Mouse (Mus musculus) urinary bladder, adult 18-20 months (tissue): ENCODE measurements around the gene Dnah17.

ENCODE experiments used
- DNase-seq, 2 experiments: peaks; one replicate each; pipeline ENCODE4 v3.0.0; 2022; ENCODE audit warnings: low spot score in 2 of 2, mixed read lengths in 2 of 2

Dnah17 gene

DNA sequence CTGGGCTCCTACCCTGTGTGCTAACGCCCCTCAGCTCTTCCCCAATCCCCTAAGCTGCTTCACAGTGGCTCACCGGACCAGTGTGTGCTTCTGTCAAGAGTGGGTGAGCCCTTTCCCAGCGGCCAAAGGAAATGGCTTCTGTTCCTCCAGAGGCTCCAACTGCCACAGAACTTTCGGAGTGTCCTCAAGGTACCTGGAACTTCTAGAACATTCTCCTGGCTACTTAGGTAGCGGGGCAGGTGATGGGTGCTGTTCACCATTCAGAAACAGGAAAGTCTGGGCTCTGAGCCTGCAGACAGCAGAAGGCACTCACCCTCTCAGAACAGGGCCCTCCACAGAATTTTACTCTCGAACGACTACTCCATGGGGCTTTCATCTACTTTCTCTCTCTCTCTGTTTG is at the start of gene Dnah17:
Gene Dnah17, minus strand, starts transcription at position 101 of the 400 bp plus-strand sequence.
- DNase-seq, result no peak

DNA sequence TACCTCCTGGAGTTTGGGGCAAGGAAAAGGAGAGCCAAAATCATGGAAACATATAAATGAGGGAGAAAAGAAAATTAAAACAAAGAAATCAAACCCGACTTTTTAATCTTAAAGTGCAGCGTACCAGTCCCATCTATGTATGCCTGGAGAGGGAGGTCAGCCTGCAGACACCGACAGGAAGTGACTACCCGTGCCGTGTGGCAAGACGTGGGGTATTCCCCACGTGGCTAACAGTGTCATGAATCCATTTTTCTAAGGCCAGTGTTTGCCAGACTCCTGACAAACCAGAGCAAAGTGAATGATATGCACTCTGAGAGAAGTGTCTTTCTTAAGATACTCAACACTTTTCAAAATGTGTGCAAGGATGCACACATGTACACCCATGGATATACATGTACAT is 49.8 kb upstream of the Dnah17 start:
- DNase-seq, result no peak

DNA sequence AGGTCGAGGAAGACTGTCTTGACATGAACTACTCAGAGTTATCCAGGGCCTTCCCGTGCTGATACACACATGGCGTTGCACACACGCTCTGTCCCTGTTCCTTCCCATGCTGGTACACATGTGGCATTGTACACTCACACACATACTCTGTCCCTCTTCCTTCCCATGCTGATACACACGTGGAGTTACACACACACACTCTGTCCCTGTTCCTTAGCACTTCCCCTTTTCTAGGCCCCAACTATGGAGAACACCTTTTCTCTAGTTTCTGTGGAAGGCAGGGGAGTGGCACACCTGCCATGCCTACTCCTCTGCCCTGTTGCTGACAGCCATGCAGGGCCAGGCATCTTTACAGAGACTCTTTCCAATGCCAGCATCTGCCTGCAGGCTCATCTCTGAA is 47.8 kb upstream of the Dnah17 start:
- no peak for DNase-seq

DNA sequence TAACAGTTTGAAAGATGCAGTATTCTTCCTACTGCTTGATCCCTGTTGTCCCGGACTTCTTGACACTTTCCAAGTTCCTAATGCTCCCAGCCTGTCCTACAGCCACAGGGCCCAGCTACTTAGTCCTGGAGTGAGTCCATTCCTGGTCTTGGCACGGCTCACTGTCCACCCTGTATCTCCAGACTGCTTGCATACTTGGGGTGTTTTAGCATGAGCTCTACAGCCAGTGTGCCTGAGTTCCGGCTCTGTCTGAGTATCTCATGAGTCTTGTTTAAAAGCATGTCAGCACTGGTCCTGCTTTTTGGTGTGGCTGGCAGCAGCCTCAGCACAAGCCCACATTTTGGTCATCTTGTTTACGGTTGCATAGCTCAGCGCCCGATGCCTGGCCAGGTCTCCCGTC is 44.3 kb upstream of the Dnah17 start:
- DNase-seq, result peak in 1 of 2 experiments; percentile 27

DNA sequence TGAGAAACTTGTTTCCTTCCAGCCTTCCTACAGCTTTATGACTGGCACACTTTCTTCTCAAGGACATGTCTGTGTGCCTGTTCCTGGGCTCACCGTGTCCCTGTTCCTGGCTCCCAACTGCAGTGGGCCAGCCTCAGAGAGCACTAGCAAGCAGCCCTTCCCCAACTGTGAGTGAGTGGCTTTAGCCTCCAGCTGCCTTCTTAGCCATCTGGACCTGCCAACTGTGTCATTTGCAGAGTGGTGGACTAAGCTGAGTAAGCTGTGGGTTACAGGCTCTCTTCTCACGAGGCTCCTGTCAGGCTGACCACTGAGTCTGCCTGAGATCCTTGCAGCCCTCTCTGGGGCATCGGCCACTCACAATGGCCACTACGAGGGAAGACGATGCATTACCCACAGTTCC is 42.3 kb upstream of the Dnah17 start:
- no peak for DNase-seq

DNA sequence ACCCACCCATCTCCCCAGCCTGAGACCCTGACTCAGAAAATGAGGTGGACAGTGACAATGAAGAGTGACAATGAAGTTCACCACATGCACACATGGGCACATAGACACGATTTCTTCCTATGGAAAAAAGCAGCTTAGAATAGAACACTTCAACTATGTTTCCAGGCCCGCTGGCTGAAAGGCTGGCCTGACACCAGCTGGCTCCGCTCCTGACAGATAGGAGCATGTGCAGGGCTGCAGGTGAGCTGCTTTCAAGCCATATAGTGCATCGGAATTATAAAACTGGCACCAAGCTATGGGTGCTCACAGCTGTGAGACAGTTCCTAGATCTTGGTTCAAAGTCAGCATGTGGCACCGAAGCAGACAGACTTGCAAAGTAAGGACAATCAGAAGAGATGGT is 39.9 kb upstream of the Dnah17 start:
- no peak for DNase-seq

DNA sequence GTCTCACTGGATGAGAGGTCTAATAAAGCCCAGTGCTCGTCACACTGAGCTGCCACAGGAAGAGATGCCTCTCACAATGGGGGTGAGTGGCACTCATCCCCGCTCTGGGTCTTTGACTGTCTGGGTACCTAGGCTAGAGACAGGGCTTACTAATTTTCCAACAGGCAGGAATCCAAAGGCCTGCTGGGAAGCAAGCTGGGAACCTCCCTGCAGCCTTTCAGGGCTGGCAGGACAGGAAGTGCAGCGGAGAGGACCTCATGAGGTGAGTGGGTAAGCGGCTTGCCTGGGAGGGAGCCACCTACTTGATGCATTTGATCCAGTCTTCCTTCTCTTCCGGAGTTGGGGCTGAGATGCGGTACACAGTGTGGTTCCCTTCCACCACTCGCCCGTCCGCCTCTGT is 38.3 kb upstream of the Dnah17 start:
- no peak for DNase-seq

DNA sequence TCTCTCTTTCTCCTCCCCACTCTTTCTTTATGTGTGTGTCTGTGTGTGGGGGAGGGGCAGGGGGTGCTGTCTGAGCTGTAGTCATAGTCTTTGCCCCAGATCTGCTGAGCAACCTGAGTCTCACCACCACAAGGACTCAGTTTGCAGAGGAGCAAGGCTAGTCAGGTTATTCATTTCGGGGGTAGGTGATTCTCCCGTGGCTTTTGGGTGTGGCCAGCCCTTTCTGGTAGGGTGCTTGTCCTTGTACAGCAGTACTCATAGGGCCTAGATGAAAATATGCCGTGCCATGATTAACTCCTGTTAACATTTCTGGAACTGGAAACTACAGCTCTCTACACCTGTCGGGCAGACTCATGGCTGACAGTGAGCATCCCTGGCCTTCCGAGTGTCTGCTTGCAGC is 36.2 kb upstream of the Dnah17 start:
- DNase-seq, result no peak

DNA sequence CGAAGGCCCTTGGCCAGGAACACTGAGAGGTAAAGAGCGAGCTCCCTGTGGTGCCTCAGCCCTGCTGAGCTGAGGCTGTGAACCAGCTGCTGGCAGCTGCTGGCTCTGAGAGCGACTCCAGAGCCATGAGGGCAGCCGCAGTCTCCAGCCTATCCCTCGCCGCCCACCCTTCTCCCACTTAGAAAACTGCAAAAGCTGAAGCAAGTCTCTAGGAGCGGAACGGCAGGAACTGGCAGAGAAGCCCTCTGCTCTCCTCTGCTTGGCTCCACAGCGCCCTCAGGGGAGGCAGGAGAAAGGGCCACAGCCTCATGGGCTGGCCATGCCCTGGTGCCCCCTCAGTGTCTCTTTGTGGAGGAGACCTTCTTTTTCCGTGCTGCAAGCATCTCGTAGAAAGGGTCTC is 35.2 kb upstream of the Dnah17 start:
- DNase-seq, result no peak

DNA sequence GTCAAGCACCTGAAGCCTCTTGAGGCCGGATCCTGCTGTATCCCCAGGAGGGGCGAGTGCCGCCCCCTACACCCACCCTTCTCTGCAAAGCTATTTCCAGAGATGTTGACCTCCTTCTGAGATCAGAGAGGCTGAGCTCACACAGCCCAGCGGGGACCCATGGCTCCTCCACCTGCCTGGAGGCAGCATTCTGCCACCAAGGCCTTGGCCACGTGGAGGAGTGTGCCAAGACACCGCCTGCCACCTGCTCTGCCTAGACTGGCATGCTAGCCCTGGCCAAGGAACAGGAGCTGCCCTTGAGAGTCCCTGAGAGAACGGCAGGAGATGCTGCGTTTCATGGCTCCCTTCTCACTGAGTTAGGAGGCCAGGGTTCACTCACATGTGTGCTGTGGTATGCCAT is 34.1 kb upstream of the Dnah17 start:
- DNase-seq, result no peak

DNA sequence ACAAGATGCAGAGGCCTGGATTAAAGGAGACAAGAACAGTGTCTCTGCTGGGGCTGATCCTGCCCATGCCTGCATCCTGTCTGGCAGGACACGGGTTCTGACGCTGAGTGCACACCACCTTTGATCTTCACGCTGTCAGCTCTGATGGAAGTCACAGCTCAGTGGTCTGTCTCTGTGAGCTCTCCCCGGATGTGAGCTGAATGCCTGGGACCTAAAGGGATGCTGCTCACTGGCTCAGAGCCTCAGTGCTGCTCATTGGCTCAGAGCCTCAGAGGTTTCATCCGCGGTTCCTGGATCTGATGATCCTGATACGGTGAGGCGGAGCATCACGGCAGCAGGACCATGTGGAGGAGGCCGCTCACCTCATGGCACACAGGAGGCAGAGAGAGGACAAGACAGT is 31.8 kb upstream of the Dnah17 start:
- DNase-seq, result no peak

DNA sequence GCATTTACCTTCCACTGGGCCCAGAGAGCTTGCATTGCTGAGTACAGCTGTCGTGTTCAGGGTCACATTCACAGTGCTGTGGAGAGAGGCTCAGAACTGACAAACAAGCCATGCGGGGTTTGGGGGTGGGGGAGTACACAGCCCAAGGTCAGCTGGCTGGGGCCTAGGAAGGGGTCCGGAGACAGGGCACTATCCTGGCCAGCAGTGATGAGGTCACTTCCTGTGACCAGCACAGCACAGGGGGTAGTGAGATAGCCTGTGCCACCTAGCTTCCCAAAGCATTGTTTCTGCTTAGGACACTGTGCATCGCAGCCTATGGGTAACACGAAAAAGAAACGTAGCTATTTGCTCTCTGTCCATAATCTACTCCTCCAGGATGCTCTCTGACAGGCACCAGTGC is 30.8 kb upstream of the Dnah17 start:
- DNase-seq, result no peak

DNA sequence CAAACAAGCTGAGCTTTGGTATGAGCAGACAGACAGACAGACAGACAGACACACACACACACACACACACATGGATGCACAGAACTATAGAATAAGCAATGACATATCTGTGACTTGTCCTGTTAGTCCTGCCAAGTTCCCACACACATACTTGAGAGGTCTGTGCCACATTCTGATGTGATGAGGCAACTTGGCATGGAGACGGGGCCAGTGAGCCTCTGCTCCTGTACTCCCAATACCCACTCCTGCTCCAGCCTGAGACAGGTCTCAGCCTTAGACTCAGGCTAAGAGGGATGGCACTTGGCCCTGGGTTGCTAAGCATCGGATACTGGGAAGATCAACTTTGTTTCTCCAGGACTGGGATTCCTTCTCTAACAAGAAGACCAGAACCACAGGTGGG is 30.3 kb upstream of the Dnah17 start:
- no peak for DNase-seq

DNA sequence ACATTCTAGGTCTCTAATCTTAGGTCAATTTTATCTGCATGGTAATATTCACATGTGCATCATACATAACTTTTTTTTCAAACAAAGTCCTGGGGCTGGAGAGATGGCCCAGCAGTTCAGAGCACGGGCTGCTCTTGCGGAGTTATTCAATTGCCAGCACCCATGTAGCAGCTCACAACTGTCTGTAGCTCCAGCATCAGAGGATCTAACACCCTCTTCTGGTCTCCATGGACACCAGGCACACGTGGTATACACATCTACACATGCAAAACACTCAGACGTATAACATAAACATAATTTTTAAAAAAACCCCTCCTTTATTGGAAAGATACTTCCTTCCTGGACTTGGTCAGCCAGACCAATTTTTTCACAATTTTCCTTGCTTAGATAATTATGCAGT is 28.3 kb upstream of the Dnah17 start:
- DNase-seq, result no peak

DNA sequence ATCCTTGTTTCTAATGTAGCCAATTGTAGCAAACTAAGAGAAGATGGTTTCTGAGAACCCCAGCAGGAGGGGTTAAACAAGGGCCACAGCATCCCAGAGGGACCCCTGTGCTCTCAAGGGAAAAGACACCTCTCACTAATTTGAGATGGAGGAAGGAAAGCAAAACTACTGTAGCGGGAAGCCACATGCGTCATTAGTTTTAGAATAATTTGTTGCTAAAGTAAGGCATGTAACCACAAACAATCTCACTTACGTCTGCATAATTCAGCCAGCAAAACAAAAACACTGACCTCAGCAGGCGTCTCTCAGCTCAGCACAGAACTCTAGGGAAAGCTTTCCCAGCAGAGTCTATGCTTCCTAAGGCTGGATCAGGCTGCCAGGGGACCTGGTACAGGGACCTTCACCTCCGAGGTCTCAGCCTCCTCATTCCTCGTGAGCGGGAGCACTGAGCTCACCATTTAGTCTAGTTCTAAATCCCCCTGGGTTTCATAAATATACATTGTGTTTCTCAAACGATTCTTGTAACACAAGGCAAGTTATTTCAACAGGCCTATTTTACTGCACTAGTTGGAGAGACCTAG is 26.1 kb upstream of the Dnah17 start:
- no peak for DNase-seq

DNA sequence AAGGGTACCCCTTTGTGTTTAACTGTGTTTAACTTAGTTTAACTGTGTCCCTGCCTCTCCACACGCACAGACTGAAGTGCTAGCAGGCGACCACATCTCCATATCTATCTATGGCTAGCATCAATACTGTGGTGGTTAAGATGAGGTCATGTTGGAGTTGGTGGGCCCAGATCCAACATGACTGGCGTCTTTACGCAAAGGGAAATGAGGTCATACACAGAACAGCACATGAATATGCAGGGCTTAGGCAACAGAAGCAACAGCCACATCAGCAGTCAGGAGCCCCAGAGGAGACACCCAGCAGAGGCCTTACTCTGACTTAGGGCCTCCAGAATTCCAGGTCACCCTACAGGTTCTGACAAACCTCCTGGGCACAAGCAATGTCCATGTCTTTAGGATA is 22.5 kb upstream of the Dnah17 start:
- no peak for DNase-seq

DNA sequence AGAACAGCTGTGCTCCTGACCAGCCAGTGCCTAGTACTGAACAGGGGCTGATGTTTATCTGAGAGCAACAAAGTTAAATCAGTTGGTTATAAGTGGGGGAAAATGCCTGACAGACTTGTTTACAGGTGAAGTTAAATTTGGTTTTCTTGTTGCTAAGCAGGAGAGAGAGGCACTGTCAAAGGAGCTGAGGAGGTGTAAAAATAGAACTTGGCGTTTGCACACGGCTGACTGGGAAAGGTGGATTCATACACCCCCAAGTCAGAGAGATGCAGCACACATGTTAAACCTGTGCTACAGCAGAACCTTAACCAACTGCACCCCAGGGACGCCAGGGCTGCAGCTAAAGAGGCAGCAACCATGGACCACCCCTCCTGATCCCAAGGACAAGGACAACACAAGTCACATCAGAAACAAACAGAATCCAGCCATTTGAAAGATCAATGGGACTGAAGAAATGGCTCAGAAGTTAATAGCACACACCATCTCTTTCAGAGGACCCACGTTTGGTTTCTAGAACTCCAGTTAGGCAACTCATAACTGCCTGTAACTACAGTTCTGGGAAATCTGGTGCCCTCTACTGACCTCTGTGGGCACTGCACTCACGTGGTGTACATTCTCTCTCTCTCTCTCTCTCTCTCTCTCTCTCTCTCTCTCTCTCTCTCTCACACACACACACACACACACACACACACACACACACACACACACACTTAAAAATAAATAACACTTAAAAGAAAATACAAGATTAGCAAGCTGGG is 21.2 kb upstream of the Dnah17 start:
- DNase-seq, result no peak

DNA sequence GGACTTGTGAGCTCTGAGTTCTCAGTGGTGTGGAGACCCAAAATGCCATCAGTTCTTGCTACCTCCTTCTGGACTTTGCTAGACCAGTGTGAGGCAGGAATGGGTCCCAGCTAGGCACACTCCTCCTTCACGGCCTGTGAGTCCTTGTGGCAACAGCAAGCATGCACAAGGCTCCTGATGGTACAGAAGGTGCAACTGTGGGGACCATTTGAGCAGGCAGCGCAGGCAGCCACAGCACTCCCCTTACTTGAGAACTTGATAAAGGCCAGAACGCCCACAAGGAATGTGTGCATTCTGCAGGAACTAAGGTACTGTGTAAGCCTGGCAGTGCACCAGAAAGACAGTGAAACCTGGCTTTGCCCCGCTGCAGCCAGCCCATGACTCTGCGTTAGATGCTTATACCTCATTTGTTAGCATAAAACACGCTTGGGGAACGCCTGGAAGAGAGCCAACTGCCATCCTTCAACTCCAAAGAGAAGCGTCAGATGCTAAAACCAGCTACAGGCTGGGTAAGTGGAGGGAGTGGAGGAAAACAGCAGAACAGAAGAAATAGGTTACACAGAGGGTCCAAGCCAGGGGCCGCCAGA is 19.8 kb upstream of the Dnah17 start:
- DNase-seq, result no peak

DNA sequence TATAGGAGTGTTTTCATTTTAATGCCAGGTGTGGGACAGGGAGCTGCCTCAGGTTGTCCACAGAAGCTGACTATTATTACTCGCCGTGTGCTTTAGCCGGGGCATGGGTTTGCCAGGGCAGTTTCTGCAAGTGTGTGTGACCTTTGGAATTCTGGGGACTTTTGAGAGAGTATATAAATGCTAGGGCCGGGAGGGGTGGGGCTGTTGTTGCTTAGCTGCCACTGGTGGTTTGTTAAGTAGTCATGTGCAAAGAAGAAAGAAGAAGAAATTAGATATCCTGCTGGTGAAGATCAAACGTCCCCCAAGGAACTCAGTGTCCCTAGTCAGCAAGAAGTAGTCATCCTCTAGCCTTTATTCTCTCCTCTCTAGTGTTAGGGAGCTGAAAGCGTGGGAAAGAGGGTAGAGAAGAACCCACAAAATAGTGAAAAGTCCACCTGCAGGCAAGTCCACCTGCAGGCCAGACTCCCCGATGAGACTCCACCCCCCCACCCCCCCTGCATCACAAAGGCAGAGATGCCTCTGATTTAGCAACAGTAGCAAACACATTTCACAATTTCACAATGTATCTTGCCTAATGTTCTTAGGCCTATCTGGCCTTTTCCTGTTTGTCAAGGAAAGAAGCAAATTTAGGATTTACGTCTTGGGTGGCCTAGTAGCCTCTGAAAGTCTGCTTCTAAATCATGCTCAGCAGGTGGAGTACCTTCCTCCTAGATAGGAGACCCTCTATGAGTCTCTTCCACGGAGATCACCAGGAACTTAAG is 17.6 kb upstream of the Dnah17 start:
- DNase-seq, result no peak

DNA sequence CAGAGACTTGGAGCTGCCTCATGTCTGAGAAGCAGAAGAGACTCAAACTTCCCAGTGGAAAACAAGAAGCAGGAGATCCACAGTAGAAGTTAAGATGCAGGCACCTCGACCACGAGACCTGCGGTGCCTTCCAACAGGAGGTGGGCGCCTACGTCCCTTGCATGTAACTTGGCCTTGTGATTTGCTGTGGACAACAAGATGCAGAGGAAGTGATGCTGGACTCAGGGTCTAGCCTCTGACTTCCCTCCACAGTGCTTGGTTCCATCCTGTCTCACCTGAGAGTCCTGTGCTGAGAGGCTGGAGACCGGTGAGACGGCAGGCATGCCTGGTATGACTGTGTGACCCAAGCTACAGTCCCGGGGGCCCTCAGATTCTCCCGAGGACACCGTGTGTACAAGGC is 16.0 kb upstream of the Dnah17 start:
- DNase-seq, result no peak

DNA sequence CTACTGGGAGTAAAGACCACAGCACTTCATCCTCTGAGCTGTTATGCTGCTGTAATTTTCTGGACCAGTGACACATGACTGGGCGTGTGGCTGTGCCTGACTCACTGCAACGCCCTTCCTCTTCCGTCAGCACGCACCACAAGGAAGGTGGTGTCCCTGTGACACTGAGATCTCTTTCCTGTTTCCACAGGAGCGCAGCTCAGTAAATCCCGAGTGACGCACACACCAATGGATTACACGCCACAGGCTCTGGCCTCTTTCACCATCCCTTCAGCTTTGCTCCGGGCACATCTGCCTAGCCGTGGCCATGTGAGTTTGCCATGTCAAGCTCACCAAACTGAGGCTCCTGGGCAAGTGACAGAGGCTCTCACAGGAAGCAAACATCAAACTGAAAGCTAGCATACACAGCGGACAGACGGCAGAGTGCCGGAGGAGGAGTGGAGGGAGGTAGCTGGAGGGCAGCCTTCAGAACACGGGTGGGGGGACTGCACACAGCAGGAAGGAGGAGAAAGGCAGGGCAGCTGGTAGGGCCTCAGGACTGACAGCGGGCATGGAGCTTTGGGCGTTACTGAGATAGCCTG is 15.4 kb upstream of the Dnah17 start:
- DNase-seq, result peak; percentile 39 to 70

DNA sequence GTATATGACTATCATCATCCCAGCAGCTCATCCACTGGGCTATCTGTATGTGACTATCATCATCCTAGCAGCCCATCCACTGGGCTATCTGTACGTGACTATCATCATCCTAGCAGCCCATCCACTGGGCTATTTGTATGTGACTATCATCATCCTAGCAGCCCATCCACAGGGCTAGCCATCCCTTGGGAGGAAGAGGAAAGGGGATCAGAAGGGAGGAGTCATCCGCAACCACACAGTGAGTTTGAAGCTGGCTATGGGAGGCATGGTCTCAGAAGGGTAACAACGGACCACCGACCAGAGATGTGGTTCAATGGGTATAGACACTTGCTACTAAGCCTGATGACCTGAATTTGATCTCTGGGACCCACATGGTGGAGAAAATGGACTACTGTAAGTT is 14.7 kb upstream of the Dnah17 start:
- no peak for DNase-seq
